Mouse (Mus musculus): ENCODE measurements at regions not wholly inside any gene's neighbourhood (a gene's known extent, or its start where the extent isn't known, plus 50 kb on each side); places are given as distances from the start of the nearest gene placed in this dataset.
A peak's percentile ranks its signal among the peaks of the same experiment; 100 is the strongest.

GRCm38 (mm10) chr4:131577571-131577970 is 260.5 kb downstream of the Ptpru start:
- DNase-seq (ENCODE audit: low spot score) = no peak

GRCm38 (mm10) chr4:131585946-131586345 is 252.1 kb downstream of the Ptpru start:
- DNase-seq (ENCODE audit: low spot score) = no peak

GRCm38 (mm10) chr4:131587536-131587935 is 250.6 kb downstream of the Ptpru start:
- DNase-seq (ENCODE audit: low spot score) = peak; percentile 28

GRCm38 (mm10) chr4:131590136-131590535 is 248.0 kb downstream of the Ptpru start:
- peak; percentile 35 for DNase-seq (ENCODE audit: low spot score)

DNA sequence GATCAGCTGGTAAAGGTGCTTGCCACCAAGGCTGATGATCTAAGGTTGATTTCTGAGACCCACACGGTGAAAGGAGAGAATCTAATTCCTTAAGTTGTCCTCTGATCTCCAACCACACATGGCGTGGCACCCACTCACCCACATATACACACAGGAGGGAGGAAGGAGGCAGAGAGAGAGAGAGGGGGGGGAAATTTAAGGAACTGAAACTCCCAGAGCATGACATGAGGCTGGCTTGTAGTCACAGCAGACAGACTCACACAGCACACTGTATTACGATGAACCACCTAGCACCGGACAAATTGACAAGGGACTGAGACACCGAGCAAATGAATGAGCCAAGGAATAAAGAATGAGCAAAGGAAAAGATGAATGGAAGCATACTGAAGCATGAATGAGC is 246.6 kb downstream of the Ptpru start:
- no peak for DNase-seq (ENCODE audit: low spot score)

DNA sequence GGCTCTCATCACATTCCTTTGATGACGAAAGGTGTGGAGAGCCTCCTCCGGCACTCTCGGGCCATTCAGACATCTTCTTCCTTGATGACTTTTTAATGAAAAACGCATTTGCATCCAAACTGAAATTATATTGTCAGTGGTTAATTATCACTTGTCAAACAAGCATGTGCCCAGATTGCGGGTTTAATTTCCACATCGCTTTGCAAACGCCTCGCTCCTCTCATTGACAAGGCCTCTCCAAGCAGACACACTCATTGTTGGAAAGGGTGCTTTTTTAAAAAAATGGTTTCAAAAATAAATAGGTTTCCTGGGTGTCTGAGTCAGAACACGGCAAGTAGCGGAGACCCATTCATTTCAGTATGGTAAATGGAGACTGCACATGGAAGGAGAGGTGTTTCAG is 240.1 kb downstream of the Ptpru start:
- DNase-seq (ENCODE audit: low spot score) = no peak

DNA sequence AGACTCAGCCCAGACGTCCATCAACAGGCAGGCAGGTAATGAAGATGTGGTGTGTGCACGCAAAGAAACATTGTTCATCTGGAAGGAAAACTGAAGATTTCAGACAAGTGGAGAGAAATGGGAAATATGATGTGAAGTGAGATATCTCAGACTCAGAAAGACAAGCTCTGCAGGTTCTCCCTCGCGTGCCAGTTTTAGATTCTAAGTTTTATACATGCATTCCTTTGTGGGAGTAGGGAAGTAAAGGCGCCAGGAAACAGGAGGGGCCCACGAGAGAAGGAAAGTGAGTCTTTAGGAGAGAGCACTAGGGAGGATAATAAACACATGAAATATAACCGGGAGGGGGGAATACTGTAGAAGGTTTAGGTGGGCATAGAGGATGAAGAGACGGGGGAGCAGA is 223.7 kb downstream of the Ptpru start:
- DNase-seq (ENCODE audit: low spot score) = no peak

DNA sequence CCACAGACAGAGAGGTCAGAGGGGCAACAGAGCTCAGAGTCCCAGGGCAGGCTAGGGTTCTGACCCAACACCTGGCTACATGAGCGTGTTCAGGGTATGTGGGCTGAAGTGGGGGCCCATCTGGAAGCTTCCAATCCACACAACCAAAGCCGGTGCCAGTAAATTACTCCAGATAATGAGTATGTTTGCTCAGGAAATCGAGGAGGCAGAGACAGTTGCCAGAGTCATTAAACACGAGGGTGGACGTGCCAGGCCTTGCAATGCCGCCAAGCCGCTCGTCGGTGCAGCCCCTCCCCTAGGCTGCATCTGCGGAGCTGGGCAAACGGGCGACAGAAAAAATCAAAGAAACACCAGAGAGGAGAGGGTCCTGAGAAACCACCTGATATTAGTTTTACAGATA is 222.5 kb downstream of the Ptpru start:
- no peak for DNase-seq (ENCODE audit: low spot score)

DNA sequence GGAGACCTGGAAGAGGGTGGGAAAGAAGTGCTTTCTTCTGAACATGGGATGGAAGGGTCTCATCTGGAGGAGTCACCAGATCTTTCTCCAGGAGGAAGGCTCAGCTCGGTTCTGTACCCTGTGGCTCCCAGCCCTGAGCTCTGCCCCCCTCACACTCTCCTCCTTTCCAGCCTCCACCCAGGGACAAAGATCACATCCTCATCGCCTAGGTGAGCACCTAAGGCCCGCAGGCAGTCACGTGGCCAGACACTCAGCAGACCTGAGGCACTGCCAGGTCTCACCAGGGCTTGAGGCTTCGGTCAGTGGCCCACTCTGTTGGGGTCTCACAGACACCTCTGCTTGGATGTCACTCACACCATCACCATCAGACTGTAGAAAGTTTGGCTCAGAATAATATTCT is 200.0 kb downstream of the Ptpru start:
- no peak for DNase-seq (ENCODE audit: low spot score)

GRCm38 (mm10) chr4:131656034-131656433 is 182.1 kb downstream of the Ptpru start:
- no peak for DNase-seq (ENCODE audit: low spot score)

- DNase-seq (ENCODE audit: low spot score) = peak; percentile 74
Measured at GRCm38 (mm10) chr4:131657922-131658321, 180.2 kb downstream of the Ptpru start.

- no peak for DNase-seq (ENCODE audit: low spot score)
Measured at GRCm38 (mm10) chr4:131660931-131661330, 177.2 kb downstream of the Ptpru start.

DNA sequence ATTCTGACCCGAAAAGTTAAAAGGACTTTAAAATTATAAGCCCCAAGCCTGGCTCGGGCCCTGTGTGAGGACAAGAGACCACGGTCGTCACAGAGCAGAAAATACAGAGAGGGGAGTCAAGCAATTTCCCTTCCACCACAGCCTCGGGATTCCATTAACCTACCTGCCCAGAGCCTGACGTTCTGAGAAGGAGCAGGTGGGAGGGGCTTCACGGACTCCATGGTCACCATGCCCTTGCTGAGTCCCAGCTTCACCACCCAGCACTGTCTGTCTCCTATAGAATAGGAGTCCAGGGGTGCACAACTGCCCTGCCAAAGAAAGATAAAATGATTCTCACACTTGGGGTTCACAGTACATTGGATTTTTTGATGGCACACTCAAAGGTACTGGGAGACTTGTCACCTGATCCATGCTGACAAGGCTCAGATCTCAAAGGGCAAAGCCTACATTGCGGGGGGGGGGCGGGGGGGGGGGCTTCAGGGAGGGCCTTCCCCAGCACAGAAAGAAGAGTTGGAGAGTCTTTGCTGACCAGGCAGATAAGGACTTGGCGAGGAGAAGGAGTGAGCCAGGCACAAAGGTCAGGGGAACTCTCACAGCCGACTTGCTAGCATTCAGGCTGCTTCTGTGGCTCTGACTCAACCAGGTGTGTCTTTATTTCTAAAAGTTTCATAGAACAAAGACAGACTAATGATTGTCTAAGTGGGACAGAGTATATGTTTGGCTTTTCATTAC is 166.1 kb downstream of the Ptpru start:
- DNase-seq (ENCODE audit: low spot score) = no peak

DNA sequence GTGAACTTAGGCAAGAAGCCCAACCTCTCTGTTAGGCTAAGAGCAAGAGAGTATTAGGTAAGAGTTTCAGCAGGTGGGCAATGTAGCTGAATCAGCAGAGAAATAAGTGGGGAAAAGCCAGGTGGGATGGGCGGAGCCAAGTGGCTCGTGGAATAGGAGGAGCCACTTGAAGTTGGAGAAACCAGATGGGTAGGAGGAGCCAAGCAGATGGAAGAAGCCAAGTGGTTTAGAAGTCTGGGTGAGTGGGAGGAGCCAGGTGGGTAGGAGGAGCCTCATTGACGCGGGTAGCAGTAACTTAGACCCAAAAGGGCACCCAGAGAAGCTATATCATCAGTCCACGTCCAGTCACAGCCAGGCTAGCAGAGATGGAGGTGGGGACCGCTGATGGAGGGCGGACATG is 160.1 kb downstream of the Ptpru start:
- DNase-seq (ENCODE audit: low spot score) = no peak

- DNase-seq (ENCODE audit: low spot score) = no peak
Measured at GRCm38 (mm10) chr4:131683176-131683575, 154.9 kb downstream of the Ptpru start.

- DNase-seq (ENCODE audit: low spot score) = no peak
Measured at GRCm38 (mm10) chr4:131685544-131685943, 152.5 kb downstream of the Ptpru start.

- peak; percentile 88 for DNase-seq (ENCODE audit: low spot score)
Measured at GRCm38 (mm10) chr4:131694232-131694631, 143.9 kb downstream of the Ptpru start.

DNA sequence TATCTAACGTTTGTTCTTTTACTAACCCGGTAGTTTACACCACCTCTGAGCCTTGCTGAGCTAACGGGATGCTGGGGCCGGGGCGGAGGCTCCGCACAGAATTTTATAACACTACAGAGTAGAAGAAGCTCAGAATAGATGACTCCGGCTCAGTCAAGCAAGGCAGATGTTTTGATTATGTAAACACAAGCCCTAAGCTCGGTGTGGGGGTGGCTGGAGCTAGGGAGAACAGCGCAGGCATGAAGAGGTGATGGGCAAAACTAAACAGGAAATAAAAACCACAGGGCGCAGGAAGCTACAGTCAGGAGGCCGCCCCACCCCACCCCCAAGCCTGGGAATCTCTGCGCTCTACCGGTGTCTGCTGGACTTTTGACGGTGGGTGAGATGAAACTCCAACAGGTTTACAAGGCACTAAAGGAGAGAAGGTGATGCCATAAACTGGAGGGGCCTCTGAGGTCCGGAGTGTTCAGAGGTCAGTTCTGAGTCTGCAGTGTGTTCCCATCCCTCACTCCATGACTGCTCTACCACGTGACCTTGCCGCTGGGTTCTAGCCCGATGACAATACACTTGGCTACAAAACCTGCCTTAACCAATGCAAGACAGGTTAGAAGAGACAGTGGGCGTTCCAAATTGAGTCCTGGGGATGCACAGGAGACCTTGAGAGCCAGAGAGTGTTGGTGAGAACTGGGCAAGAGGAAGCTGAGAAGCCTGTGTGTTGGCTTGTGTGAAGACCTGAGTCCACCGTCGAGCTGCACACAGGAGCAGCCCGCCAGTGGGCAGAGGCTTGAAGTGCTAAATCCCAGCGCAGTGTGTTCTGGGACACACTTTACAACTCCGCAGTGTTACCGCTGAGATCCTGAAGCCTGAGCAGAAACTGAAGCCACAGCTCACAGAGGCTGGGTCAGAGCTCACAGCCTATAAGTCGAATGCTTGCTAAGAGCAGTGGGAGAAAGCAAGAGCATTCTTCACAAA is 141.9 kb downstream of the Ptpru start:
- no peak for DNase-seq (ENCODE audit: low spot score)

Data from retina, embryonic 14.5 days (tissue).